Mouse (Mus musculus) midbrain, embryonic 15.5 days (tissue): ENCODE measurements at regions not wholly inside any gene's neighbourhood (a gene's known extent, or its start where the extent isn't known, plus 50 kb on each side); places are given as distances from the start of the nearest gene placed in this dataset.

ENCODE experiments used
- ATAC-seq: fragments of 200-750 bp; cut with Nextera tagmentation; replicated peaks from 2 replicates; pipeline ENCODE4 v1.8.0; 2017; ENCODE audit warnings: moderate TSS enrichment
- H3K27ac ChIP-seq: fragments of 300-500 bp; sonication (generic); 2 replicates; pipeline ENCODE4 v1.5.1; 2015; ENCODE audit warnings: mild to moderate bottlenecking, inconsistent platforms
- H3K27me3 ChIP-seq: fragments of 300-500 bp; sonication (generic); replicated peaks from 2 replicates; pipeline ENCODE4 v1.6.1; 2015; ENCODE audit warnings: inconsistent platforms
- H3K36me3 ChIP-seq: fragments of 300-500 bp; sonication (generic); replicated peaks from 2 replicates; pipeline ENCODE4 v1.6.1; 2015; ENCODE audit warnings: inconsistent platforms
- H3K4me1 ChIP-seq: fragments of 300-500 bp; sonication (generic); 2 replicates; pipeline ENCODE4 v1.6.1; 2015; ENCODE audit warnings: inconsistent platforms
- H3K4me2 ChIP-seq: fragments of 300-500 bp; sonication (generic); 2 replicates; pipeline ENCODE4 v1.6.1; 2015; ENCODE audit warnings: inconsistent platforms, mild to moderate bottlenecking, moderate library complexity
- H3K4me3 ChIP-seq: fragments of 300-500 bp; sonication (generic); 2 replicates; pipeline ENCODE4 v1.5.1; 2015; ENCODE audit warnings: mild to moderate bottlenecking, inconsistent platforms
- H3K9ac ChIP-seq: fragments of 300-500 bp; sonication (generic); 2 replicates; pipeline ENCODE4 v1.6.1; 2015; ENCODE audit warnings: mild to moderate bottlenecking, inconsistent platforms
- H3K9me3 ChIP-seq: fragments of 300-500 bp; sonication (generic); 2 replicates; pipeline ENCODE4 v1.6.1; 2016; ENCODE audit warnings: inconsistent platforms
- WGBS: fragments of 180-500 bp; shearing (Covaris S2); methylation state at CpG from one replicate; pipeline ENCODE4 v1.1.7; 2015; ENCODE audit warnings: mixed read lengths; 5-methylcytosine and 5-hydroxymethylcytosine counted together

DNA sequence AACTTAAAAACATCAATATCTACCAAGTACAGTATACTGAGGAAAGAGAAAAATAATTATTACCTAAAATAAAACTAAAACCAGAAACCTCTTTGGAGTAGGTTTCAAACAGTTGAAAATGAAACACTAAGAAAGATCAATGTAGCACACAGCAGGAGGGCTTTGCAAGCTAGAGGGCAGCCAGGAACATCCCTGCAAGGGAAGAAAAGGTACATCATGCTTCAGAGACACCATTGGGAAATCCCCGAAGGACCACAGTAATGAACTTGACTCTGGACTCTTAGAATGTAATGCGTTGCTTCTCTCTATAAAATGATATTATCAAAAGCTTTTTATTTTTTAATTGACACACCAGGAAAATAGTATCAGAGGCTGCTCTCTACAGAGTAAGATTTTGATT is 1295.3 kb downstream of the Fstl5 start:
- H3K9ac ChIP-seq: no peak overlapping the region
- no peak overlapping the region for H3K27ac ChIP-seq
- no peak overlapping the region for H3K4me2 ChIP-seq
- 0 out of 2 replicates have a peak, but pooled peaks have one; percentile 54 for ATAC-seq
- no peaks in the 10 kb centered on the region for H3K36me3 ChIP-seq
- WGBS: 60% methylated on average over 2 of the region's 2 CpGs
- no peak overlapping the region for H3K4me3 ChIP-seq
- no peaks in the 10 kb centered on the region for H3K4me1 ChIP-seq
- no peaks in the 10 kb centered on the region for H3K9me3 ChIP-seq
- H3K27me3 ChIP-seq: no peaks in the 10 kb centered on the region
